ENCODE assay signal across 28 mouse cellular contexts in the genomic region with DNA sequence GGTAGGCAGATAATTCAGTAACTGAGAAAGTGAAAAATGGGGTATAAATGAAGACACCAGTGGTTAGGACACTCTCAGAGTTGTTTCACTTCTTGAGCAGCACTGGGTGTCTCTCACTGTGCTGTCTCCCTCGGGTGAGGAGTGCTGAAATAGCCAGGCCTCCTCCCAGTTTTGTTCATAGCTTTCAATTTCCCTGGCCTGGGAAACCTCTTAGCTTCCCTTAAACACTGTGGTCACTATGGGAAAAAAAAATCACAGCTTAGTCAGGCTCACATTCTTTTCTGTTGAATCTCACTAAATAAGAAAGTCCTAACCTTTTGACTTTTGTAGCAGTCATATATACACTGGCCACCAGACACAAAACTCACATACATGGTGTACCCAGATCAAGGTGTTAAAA. TPM values are rescaled to one million over a fixed set of nuclear protein-coding genes. Genes with fewer than 3 reads are reported as not detected.
DNase-seq lines count a peak whose midpoint lies in the region; ATAC-seq and TF ChIP-seq lines count a peak whose summit lies in the region.
"Had no signal": no experiment of that assay in that cellular context is flagged by ENCODE, and none has a peak within 500 bp of the region (broad histone marks: within the 10 kb centered on the region; RNA-seq: fewer than 3 reads in every experiment).

Ifi205 (minus strand) TSS at position 113 of the 400 bp plus-strand sequence.

- TF ChIP-seq CTCF in gastrocnemius, adult 2 months (IDR thresholded peaks at IDR 0.05), result no peak
- no peak for TF ChIP-seq CTCF in intestine, postnatal 0 days (IDR thresholded peaks at IDR 0.05; ENCODE audit: low read depth)
- no peak for TF ChIP-seq CTCF in embryonic fibroblast, embryonic 13.5 days (IDR thresholded peaks at IDR 0.05; ENCODE audit: borderline replicate concordance, insufficient read depth, low read length)

- H3K4me2 ChIP-seq in intestine, postnatal 0 days (replicated peaks; ENCODE audit: low read depth), result no peak within 1 kb of the TSS
- H3K4me2 ChIP-seq in intestine, embryonic 16.5 days (ENCODE audit: low read depth, low read length), result no peak within 1 kb of the TSS
- peak within 1 kb of the TSS; percentile 60 for H3K4me2 ChIP-seq in myocyte (ENCODE audit: low read depth)
- H3K4me2 ChIP-seq: forebrain, embryonic 13.5 days; neural tube, embryonic 13.5 days; stomach, embryonic 15.5 days had no signal

- peak within 1 kb of the TSS; percentile 60 for H3K4me3 ChIP-seq in gastrocnemius, adult 2 months
- no peak within 1 kb of the TSS for H3K4me3 ChIP-seq in intestine, postnatal 0 days (ENCODE audit: low read depth, low read length)
- H3K4me3 ChIP-seq in intestine, embryonic 16.5 days (ENCODE audit: low read length), result no peak within 1 kb of the TSS
- H3K4me3 ChIP-seq in embryonic fibroblast, embryonic 13.5 days (ENCODE audit: insufficient read depth, low read length), result no peak within 1 kb of the TSS
- no peak within 1 kb of the TSS for H3K4me3 ChIP-seq in myocyte
- H3K4me3 ChIP-seq in embryonic facial prominence, embryonic 10.5 days, result no peak within 1 kb of the TSS
- H3K4me3 ChIP-seq: forebrain, embryonic 13.5 days; hindbrain, embryonic 10.5 days; midbrain, embryonic 10.5 days; neural tube, embryonic 13.5 days; stomach, embryonic 15.5 days had no signal

- peak; percentile 67 for DNase-seq in gastrocnemius, adult 2 months
- no peak for DNase-seq in gastrocnemius, postnatal 4 days (ENCODE audit: low spot score in 2 of 2)
- no peak for DNase-seq in kidney, adult 9 months
- no peak for DNase-seq in embryonic facial prominence, embryonic 10.5 days (ENCODE audit: low spot score)
- DNase-seq: adrenal gland, postnatal 25 days; cerebellum, adult 11-12 months; cerebellum, postnatal 14 days; kidney, adult 2 months; kidney, postnatal 14 days; left cerebral cortex, postnatal 4 days; liver; lung, adult 18-20 months; lung, postnatal 14 days; thymus, adult 18-20 months had no signal

- intact Hi-C loops in gastrocnemius, adult 2 months (cut with DNase I), result no loop called here

- TF ChIP-seq POLR2A in embryonic fibroblast, embryonic 13.5 days (IDR thresholded peaks at IDR 0.05; ENCODE audit: low read depth, low read length), result no peak
- no peak for TF ChIP-seq POLR2A in myocyte (IDR thresholded peaks at IDR 0.05; ENCODE audit: insufficient read length, low read depth)

- no peak within 1 kb of the TSS for H3K9ac ChIP-seq in intestine, postnatal 0 days (ENCODE audit: low read depth, low read length)
- no peak within 1 kb of the TSS for H3K9ac ChIP-seq in intestine, embryonic 16.5 days (ENCODE audit: low read depth, low read length)
- H3K9ac ChIP-seq: forebrain, embryonic 13.5 days; neural tube, embryonic 13.5 days; stomach, embryonic 15.5 days had no signal

- H3ac ChIP-seq in myocyte (ENCODE audit: control insufficient read depth, insufficient read length), result no peak within 1 kb of the TSS

- H3K79me2 ChIP-seq in myocyte (ENCODE audit: control insufficient read depth, insufficient read depth), result no peaks in the 10 kb centered on the region

- H3K9me3 ChIP-seq in intestine, postnatal 0 days (ENCODE audit: control insufficient read depth), result no peaks in the 10 kb centered on the region
- H3K9me3 ChIP-seq in intestine, embryonic 16.5 days (ENCODE audit: control insufficient read depth, low read length), result no peaks in the 10 kb centered on the region
- H3K9me3 ChIP-seq in embryonic facial prominence, embryonic 10.5 days, result no peaks in the 10 kb centered on the region
- H3K9me3 ChIP-seq: forebrain, embryonic 13.5 days; hindbrain, embryonic 10.5 days; midbrain, embryonic 10.5 days; neural tube, embryonic 13.5 days; stomach, embryonic 15.5 days had no signal

- no peaks in the 10 kb centered on the region for H3K4me1 ChIP-seq in intestine, postnatal 0 days (replicated peaks; ENCODE audit: control insufficient read depth, insufficient read depth, low read length)
- no peaks in the 10 kb centered on the region for H3K4me1 ChIP-seq in intestine, embryonic 16.5 days (ENCODE audit: control insufficient read depth, insufficient read depth, low read length)
- 0 out of 2 replicates have a peak, but pooled peaks cover 2% of the 10 kb centered on the region for H3K4me1 ChIP-seq in embryonic fibroblast, embryonic 13.5 days (ENCODE audit: control insufficient read depth, insufficient read depth, low read length)
- no peaks in the 10 kb centered on the region for H3K4me1 ChIP-seq in embryonic facial prominence, embryonic 10.5 days
- H3K4me1 ChIP-seq: forebrain, embryonic 13.5 days; hindbrain, embryonic 10.5 days; midbrain, embryonic 10.5 days; neural tube, embryonic 13.5 days; stomach, embryonic 15.5 days had no signal

- no peaks in the 10 kb centered on the region for H3K36me3 ChIP-seq in intestine, postnatal 0 days (ENCODE audit: control insufficient read depth, insufficient read depth)
- no peaks in the 10 kb centered on the region for H3K36me3 ChIP-seq in intestine, embryonic 16.5 days (ENCODE audit: control insufficient read depth, insufficient read depth, low read length)
- no peaks in the 10 kb centered on the region for H3K36me3 ChIP-seq in myocyte (ENCODE audit: control insufficient read depth, insufficient read depth)
- H3K36me3 ChIP-seq in embryonic facial prominence, embryonic 10.5 days (replicated peaks), result no peaks in the 10 kb centered on the region
- H3K36me3 ChIP-seq: hindbrain, embryonic 10.5 days; midbrain, embryonic 10.5 days; neural tube, embryonic 13.5 days; stomach, embryonic 15.5 days had no signal

- peak within 1 kb of the TSS; percentile 75 for H3K27ac ChIP-seq in gastrocnemius, adult 2 months
- no peak within 1 kb of the TSS for H3K27ac ChIP-seq in intestine, postnatal 0 days (ENCODE audit: low read depth, low read length)
- H3K27ac ChIP-seq in intestine, embryonic 16.5 days (ENCODE audit: low read length), result no peak within 1 kb of the TSS
- H3K27ac ChIP-seq in embryonic fibroblast, embryonic 13.5 days (ENCODE audit: insufficient read depth, low read length), result peak within 1 kb of the TSS; percentile 69
- no peak within 1 kb of the TSS for H3K27ac ChIP-seq in embryonic facial prominence, embryonic 10.5 days (replicated peaks)
- H3K27ac ChIP-seq: forebrain, embryonic 13.5 days; hindbrain, embryonic 10.5 days; hindbrain, postnatal 0 days; midbrain, embryonic 10.5 days; neural tube, embryonic 13.5 days; stomach, embryonic 15.5 days had no signal

- no peaks in the 10 kb centered on the region for H3K27me3 ChIP-seq in intestine, postnatal 0 days (replicated peaks; ENCODE audit: control insufficient read depth, insufficient read depth, low read length)
- no peaks in the 10 kb centered on the region for H3K27me3 ChIP-seq in intestine, embryonic 16.5 days (replicated peaks; ENCODE audit: control insufficient read depth, insufficient read depth, low read length)
- no peaks in the 10 kb centered on the region for H3K27me3 ChIP-seq in myocyte (ENCODE audit: control insufficient read depth, insufficient read depth, insufficient read length)
- H3K27me3 ChIP-seq in embryonic facial prominence, embryonic 10.5 days (replicated peaks; ENCODE audit: low read depth, poor library complexity, severe bottlenecking), result no peaks in the 10 kb centered on the region
- H3K27me3 ChIP-seq: CH12.LX; forebrain, embryonic 13.5 days; neural tube, embryonic 13.5 days; stomach, embryonic 15.5 days had no signal

- 0 out of 2 replicates have a peak, but pooled peaks have one; percentile 36 for ATAC-seq in intestine, postnatal 0 days
- ATAC-seq in intestine, embryonic 16.5 days, result no peak
- ATAC-seq: forebrain, embryonic 13.5 days; hindbrain, postnatal 0 days had no signal

- 29% methylated on average over 1 of the region's 1 CpGs for WGBS in intestine, postnatal 0 days
- 54% methylated on average over 1 of the region's 1 CpGs for WGBS in intestine, embryonic 16.5 days
- WGBS in embryonic facial prominence, embryonic 10.5 days, result 54% methylated on average over 1 of the region's 1 CpGs

TF ChIP-seq in myocyte, 11 proteins besides CTCF, POLR2A, EP300 and RAD21:
- TF ChIP-seq MAX (IDR thresholded peaks at IDR 0.05; ENCODE audit: low read depth) (no peak), SRF (IDR thresholded peaks at IDR 0.05; ENCODE audit: control insufficient read depth, insufficient read length, low read depth) (no peak), USF1 (IDR thresholded peaks at IDR 0.05; ENCODE audit: low read depth) (no peak), REST (IDR thresholded peaks at IDR 0.05; ENCODE audit: insufficient read depth, insufficient read length) (no peak), CEBPB (IDR thresholded peaks at IDR 0.05; ENCODE audit: insufficient read depth, poor library complexity, severe bottlenecking) (no peak), E2F4 (IDR thresholded peaks at IDR 0.05; ENCODE audit: insufficient read depth) (no peak), TCF12 (IDR thresholded peaks at IDR 0.05; ENCODE audit: insufficient read depth, poor library complexity, severe bottlenecking) (no peak), POLR2AphosphoS2 (IDR thresholded peaks at IDR 0.05; ENCODE audit: insufficient read length, low read depth) (no peak)

RNA-seq across cellular contexts. Expression of gene Ifi205, which starts in this region (rescaled TPM):
- 10 to 100 TPM in 1 of 2 experiments, 1 to 10 TPM in 1; 8.0 to 11.2 TPM for total RNA-seq in gastrocnemius, adult 2 months (2021)
- 1 to 10 TPM; 1.3 to 1.7 TPM for total RNA-seq in gastrocnemius, postnatal 4 days (2021)
- polyA plus RNA-seq in intestine, postnatal 0 days (2015; fragmentation: Nextera tagmentation; extraction: Ambion mirVana), result 1.7 and 1.9 TPM in 2 replicates
- 1.6 and 1.7 TPM in 2 replicates for polyA plus RNA-seq in intestine, embryonic 16.5 days (2015; fragmentation: Nextera tagmentation; extraction: Ambion mirVana)
- polyA plus RNA-seq in embryonic fibroblast, embryonic 13.5 days (2011; ENCODE audit: insufficient read length, low read depth, missing spikeins), result 0.95 and 2.4 TPM in 2 replicates
- polyA plus RNA-seq in myocyte (2012; fragmentation: generic; extraction: Trizol), result 0.04 TPM
- polyA plus RNA-seq in embryonic facial prominence, embryonic 10.5 days (2016; fragmentation: Nextera tagmentation; extraction: Ambion mirVana), result not detected in 2 replicates
- total RNA-seq: hindbrain, postnatal 0 days; layer of hippocampus, adult 8-10 months; left cerebral cortex, postnatal 4 days; MEL had no signal
- polyA plus RNA-seq: forebrain, embryonic 13.5 days; frontal cortex, adult 2 months; hindbrain, postnatal 0 days; midbrain, embryonic 10.5 days; neural tube, embryonic 13.5 days had no signal

Comparison
In these comparisons a context has a peak if more than half of its experiments do, and no peak if none do; other contexts are left out.
1. H3K27ac ChIP-seq: peak in gastrocnemius, adult 2 months (single experiment) and embryonic fibroblast, embryonic 13.5 days (single experiment); none in intestine, postnatal 0 days (single experiment), intestine, embryonic 16.5 days (single experiment) and embryonic facial prominence, embryonic 10.5 days (single experiment).